Mouse (Mus musculus) E14TG2a.4 (cell line): ENCODE measurements around the gene Ltb.

Experiments used
- CTCF ChIP-seq: conservative IDR thresholded peaks from 2 replicates; pipeline ENCODE4 v1.5.1; 2014; ENCODE audit warnings: low read length
- POU5F1 ChIP-seq: IDR thresholded peaks from 2 replicates; pipeline ENCODE4 v1.6.1; 2014; ENCODE audit warnings: low read length, borderline replicate concordance

- no peak for TF ChIP-seq CTCF
- TF ChIP-seq POU5F1, result no peak
These were observed 29.4 kb upstream of the Ltb start, which contains the start of gene Prrc2a for GRCm38 (mm10) chr17:35164568-35165450.
